Mouse (Mus musculus) liver, adult 2 months (tissue): ENCODE measurements at regions not wholly inside any gene's neighbourhood (a gene's known extent, or its start where the extent isn't known, plus 50 kb on each side); places are given as distances from the start of the nearest gene placed in this dataset.

ENCODE experiments used
- DNase-seq: peaks from one replicate; pipeline ENCODE4 v3.0.0-alpha.2; 2011; ENCODE audit warnings: low read depth, low spot score; ENCODE audit errors: extremely low read depth
- H3K27ac ChIP-seq: fragments of 200-500 bp; replicated peaks from 2 replicates; pipeline ENCODE4 v1.5.1; 2012; ENCODE audit warnings: low read depth, mild to moderate bottlenecking, control low read depth, inconsistent platforms, low read length; ENCODE audit not compliant: insufficient read depth
- H3K27me3 ChIP-seq: fragments of 200-500 bp; 2 replicates; pipeline ENCODE4 v1.6.1; 2012; ENCODE audit warnings: mild to moderate bottlenecking, moderate library complexity, low read length, inconsistent platforms; ENCODE audit not compliant: control insufficient read depth, insufficient read depth
- H3K36me3 ChIP-seq: fragments of 200-500 bp; 2 replicates; pipeline ENCODE4 v1.6.1; 2012; ENCODE audit warnings: low read length, inconsistent platforms; ENCODE audit not compliant: control insufficient read depth, insufficient read depth
- H3K4me1 ChIP-seq: fragments of 200-500 bp; 2 replicates; pipeline ENCODE4 v1.6.1; 2011; ENCODE audit warnings: low read length; ENCODE audit not compliant: control insufficient read depth, insufficient read depth
- H3K4me3 ChIP-seq: fragments of 200-500 bp; 2 replicates; pipeline ENCODE4 v1.5.1; 2011; ENCODE audit warnings: low read depth, mild to moderate bottlenecking, control low read depth, low read length, moderate library complexity; ENCODE audit not compliant: insufficient read depth
- H3K79me2 ChIP-seq: fragments of 200-500 bp; 2 replicates; pipeline ENCODE4 v1.6.1; 2012; ENCODE audit warnings: inconsistent platforms, mild to moderate bottlenecking, low read length, moderate library complexity; ENCODE audit not compliant: control insufficient read depth, insufficient read depth
- H3K9ac ChIP-seq: fragments of 200-500 bp; 2 replicates; pipeline ENCODE4 v1.6.1; 2012; ENCODE audit warnings: low read depth, mild to moderate bottlenecking, control low read depth, inconsistent platforms, low read length
- CTCF ChIP-seq: fragments of 200-500 bp; IDR thresholded peaks from 2 replicates; pipeline ENCODE4 v1.5.1; 2011; ENCODE audit warnings: low read depth, low read length, control low read depth
- POLR2A ChIP-seq: fragments of 200-500 bp; IDR thresholded peaks from 2 replicates; pipeline ENCODE4 v1.6.1; 2011; ENCODE audit warnings: low read length, control low read depth; ENCODE audit not compliant: insufficient read depth; ENCODE audit errors: extremely low read depth
- WGBS: fragments of 180-500 bp; shearing (Covaris S2); methylation state at CpG from one replicate; pipeline ENCODE4 v1.1.7; 2018; 5-methylcytosine and 5-hydroxymethylcytosine counted together

DNA sequence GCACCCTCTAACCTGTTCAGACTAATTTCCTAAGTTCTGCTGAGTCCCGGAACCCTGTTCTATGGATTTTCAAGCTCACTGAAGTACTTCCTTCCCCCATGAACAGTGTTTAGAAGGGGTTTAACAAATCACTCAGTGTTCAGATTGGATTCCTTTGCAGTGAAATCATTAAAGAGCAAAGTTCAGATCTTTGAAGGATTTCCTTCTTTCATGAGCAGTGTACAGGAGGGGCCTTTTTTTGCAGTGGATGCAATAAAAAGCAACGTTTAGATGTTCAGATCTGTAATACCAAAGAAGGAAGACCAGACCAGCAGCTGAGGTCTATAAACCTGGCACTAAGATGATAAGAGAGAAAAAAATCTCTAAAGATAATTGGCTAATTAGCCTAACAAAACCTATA, 273.6 kb downstream of the Slc6a15 start:
- no peaks in the 10 kb centered on the region for H3K36me3 ChIP-seq
- WGBS: 81% methylated on average over 2 of the region's 2 CpGs
- H3K27ac ChIP-seq: no peak overlapping the region
- no peak overlapping the region for H3K9ac ChIP-seq
- no peak for TF ChIP-seq CTCF
- no peak for TF ChIP-seq POLR2A
- H3K27me3 ChIP-seq: no peaks in the 10 kb centered on the region
- DNase-seq: no peak
- H3K4me3 ChIP-seq: no peak overlapping the region
- no peaks in the 10 kb centered on the region for H3K79me2 ChIP-seq
- no peaks in the 10 kb centered on the region for H3K4me1 ChIP-seq

DNA sequence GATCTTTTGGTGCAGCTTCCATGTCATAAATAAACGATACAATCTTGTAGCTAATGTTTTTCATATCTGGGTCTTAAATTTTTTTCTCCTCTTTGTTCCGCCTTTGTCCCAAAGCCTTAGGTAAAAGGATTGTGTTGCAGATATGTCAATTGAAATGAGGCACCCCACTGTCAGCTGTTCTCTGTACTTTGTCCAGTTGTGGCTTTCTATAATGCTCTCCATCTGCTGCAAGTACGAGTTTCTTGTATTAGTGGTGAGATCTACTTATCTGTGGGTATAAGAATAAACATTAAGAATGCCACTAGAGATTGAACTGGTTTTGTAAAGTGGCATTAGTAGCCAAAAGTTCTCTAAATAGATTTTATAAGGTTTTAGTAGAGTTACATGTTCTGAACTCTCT, 282.3 kb downstream of the Slc6a15 start:
- no peaks in the 10 kb centered on the region for H3K79me2 ChIP-seq
- no peak overlapping the region for H3K9ac ChIP-seq
- WGBS: 68% methylated on average over 3 of the region's 3 CpGs
- no peaks in the 10 kb centered on the region for H3K4me1 ChIP-seq
- no peak for TF ChIP-seq CTCF
- TF ChIP-seq POLR2A: no peak
- H3K27me3 ChIP-seq: no peaks in the 10 kb centered on the region
- no peak overlapping the region for H3K4me3 ChIP-seq
- H3K36me3 ChIP-seq: no peaks in the 10 kb centered on the region
- no peak for DNase-seq
- no peak overlapping the region for H3K27ac ChIP-seq

DNA sequence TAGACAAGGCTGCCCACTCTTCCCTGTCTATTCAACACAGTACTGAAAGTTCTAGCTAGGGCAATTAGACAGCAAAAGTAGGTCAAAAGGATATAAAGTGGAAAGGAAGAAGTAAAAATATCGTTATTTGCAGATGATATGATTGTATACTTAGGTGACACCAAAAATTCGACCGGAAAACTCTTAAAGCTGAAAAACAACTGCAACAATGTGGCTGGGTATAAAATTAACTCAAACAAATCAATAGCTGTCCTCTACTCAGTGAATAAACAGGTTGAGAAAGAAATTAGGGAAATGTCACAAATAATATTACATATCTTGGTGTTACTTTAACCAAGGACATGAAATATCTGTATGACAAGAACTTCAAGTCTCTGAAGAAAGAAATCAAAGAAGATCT, 305.5 kb downstream of the Slc6a15 start:
- no peak overlapping the region for H3K4me3 ChIP-seq
- DNase-seq: peak; percentile 91
- TF ChIP-seq POLR2A (no peak), CTCF (no peak)
- no peaks in the 10 kb centered on the region for H3K36me3 ChIP-seq
- no peaks in the 10 kb centered on the region for H3K4me1 ChIP-seq
- H3K9ac ChIP-seq: no peak overlapping the region
- no peak overlapping the region for H3K27ac ChIP-seq
- 45% methylated on average over 3 of the region's 3 CpGs for WGBS
- no peaks in the 10 kb centered on the region for H3K79me2 ChIP-seq
- H3K27me3 ChIP-seq: no peaks in the 10 kb centered on the region

DNA sequence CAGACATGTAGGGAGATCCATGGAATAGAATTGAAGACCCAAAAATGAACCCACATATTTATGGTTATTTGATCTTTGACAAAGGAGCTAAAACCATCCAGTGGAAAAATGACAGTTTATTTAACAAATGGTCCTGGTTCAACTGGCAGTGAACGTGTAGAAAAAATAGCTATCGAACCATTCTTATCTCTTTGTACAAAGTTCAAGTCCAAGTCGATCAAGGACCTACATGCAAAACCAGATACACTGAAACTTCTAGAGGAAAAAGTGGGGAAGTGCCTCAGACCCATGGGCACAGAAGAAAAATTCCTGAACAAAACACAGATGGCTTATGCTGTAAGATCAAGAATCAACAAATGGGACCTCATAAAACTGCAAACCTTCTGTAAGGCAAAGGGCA, 306.2 kb downstream of the Slc6a15 start:
- Histone ChIP-seq H3K36me3 (no peaks in the 10 kb centered on the region), H3K4me3 (no peak overlapping the region), H3K79me2 (no peaks in the 10 kb centered on the region), H3K4me1 (no peaks in the 10 kb centered on the region), H3K27me3 (no peaks in the 10 kb centered on the region), H3K27ac (no peak overlapping the region), H3K9ac (no peak overlapping the region)
- DNase-seq: peak; percentile 94
- WGBS: 61% methylated on average over 3 of the region's 3 CpGs
- no peak for TF ChIP-seq POLR2A
- no peak for TF ChIP-seq CTCF

DNA sequence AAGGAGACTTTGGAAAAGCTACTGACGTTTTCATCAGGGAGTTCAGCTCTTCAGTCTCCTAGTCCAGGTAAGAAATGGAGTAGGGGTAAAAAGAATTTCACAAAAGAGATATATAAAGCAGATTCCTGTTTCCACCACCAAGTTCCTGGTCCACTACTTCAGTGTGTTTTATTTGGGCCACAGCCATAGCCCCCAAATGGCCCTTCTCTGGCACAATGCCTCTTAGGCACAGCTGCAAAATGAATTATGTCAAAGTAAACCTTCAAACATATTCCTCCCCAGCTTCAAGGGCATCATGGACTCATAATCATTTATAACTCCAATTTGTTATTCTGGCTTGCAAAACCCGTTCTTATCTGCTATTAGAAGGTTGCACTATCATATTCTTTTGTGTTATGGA, 325.1 kb downstream of the Slc6a15 start:
- 33% methylated on average over 2 of the region's 2 CpGs for WGBS
- DNase-seq: no peak

DNA sequence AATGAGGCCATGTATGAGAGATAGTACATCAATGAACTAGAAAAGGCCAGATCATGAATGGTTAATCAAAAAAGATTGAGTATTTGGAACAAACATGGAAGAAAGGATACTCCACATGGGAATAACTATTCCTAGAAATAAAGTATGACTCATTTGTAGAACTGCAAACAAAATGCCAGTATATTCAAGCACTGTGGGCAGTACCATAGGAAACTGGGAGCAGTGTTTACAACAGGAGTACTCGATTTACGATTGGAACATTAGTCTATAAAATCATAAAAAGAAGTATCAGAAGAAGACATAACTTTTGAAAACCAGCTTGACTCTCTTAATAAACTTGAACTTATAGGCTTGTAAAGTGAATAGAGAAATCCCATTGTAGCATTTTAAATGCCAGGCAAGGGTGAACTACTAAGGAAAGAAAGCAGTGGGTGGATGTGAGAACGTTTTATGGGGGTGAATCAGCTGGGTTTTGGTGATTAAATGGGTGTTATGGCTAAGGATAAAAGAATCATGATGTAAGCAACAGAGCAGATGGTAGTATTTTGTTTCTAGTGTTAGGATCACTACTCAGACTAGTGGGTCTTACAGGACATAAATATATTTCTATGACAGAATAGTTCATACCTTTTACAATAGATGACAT, 347.6 kb downstream of the Slc6a15 start:
- H3K36me3 ChIP-seq: no peaks in the 10 kb centered on the region
- DNase-seq: no peak
- TF ChIP-seq POLR2A: no peak
- TF ChIP-seq CTCF: no peak
- H3K4me1 ChIP-seq: no peaks in the 10 kb centered on the region
- 63% methylated on average over 3 of the region's 3 CpGs for WGBS
- no peaks in the 10 kb centered on the region for H3K79me2 ChIP-seq
- H3K9ac ChIP-seq: no peak overlapping the region
- H3K27ac ChIP-seq: no peak overlapping the region
- no peaks in the 10 kb centered on the region for H3K27me3 ChIP-seq
- H3K4me3 ChIP-seq: no peak overlapping the region

More for the DNA sequence above, 325.1 kb downstream of the Slc6a15 start:
- Histone ChIP-seq H3K27ac (no peak overlapping the region), H3K9ac (no peak overlapping the region), H3K4me3 (no peak overlapping the region), H3K79me2 (no peaks in the 10 kb centered on the region), H3K27me3 (no peaks in the 10 kb centered on the region), H3K36me3 (no peaks in the 10 kb centered on the region), H3K4me1 (no peaks in the 10 kb centered on the region)
- TF ChIP-seq CTCF (no peak), POLR2A (no peak)
